ENCODE assay signal across 22 mouse cellular contexts in the genomic region with DNA sequence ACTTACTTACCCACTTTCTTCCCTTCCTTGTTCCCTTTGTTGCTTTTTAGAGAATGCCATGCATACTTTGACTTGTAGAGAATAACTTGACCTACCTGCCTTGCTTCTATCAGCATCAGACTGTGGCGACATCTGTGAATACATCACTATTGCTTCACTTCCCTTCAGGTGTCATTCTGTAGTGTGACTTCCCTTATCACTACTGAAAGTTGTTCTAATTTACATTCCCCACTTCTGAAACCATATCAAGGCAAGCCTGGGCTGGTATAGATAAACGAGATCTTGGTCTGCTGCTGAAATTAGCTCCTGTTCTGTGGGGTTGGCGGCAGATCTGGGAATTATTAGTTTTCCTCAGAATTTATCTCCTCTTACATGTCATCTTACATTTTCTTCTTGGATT.
DNase-seq lines count a peak whose midpoint lies in the region; ATAC-seq and TF ChIP-seq lines count a peak whose summit lies in the region.
"Had no signal": no experiment of that assay in that cellular context is flagged by ENCODE, and none has a peak within 500 bp of the region (broad histone marks: within the 10 kb centered on the region; RNA-seq: fewer than 3 reads in every experiment).

No protein-coding gene starts in this region.

- peak; percentile 61 for ATAC-seq in liver, embryonic 12.5 days
- no peak for ATAC-seq in liver, embryonic 11.5 days (replicated peaks; ENCODE audit: low FRiP score)
- ATAC-seq in liver, embryonic 14.5 days (ENCODE audit: insufficient read depth), result peak; percentile 48
- no peak for ATAC-seq in liver, postnatal 0 days
- ATAC-seq in G1E (ENCODE audit: extremely low read depth, insufficient number of reproducible peaks, low FRiP score, poor library complexity, severe bottlenecking), result peak; percentile 49
- ATAC-seq: activated CD4-positive, CD25-positive, alpha-beta regulatory T cell, adult 4 months; forebrain, embryonic 13.5 days; forebrain, embryonic 15.5 days; forebrain, postnatal 0 days; Patski had no signal

- H3K27me3 ChIP-seq in liver, embryonic 12.5 days (replicated peaks), result no peaks in the 10 kb centered on the region
- no peaks in the 10 kb centered on the region for H3K27me3 ChIP-seq in liver, embryonic 11.5 days (replicated peaks; ENCODE audit: control insufficient read depth, insufficient read depth, low read length)
- H3K27me3 ChIP-seq in liver, embryonic 14.5 days (ENCODE audit: control insufficient read depth, insufficient read depth, low read length), result no peaks in the 10 kb centered on the region
- no peaks in the 10 kb centered on the region for H3K27me3 ChIP-seq in liver, postnatal 0 days (ENCODE audit: insufficient read depth, low read length)
- no peaks in the 10 kb centered on the region for H3K27me3 ChIP-seq in G1E (ENCODE audit: insufficient read depth, low read length)
- H3K27me3 ChIP-seq: embryonic facial prominence, embryonic 12.5 days; forebrain, embryonic 13.5 days; forebrain, embryonic 15.5 days had no signal

- no peak for TF ChIP-seq EP300 in liver, embryonic 14.5 days (IDR thresholded peaks at IDR 0.05; ENCODE audit: low read depth)
- no peak for TF ChIP-seq EP300 in liver, postnatal 0 days (IDR thresholded peaks at IDR 0.05; ENCODE audit: low read depth)

- H3K4me2 ChIP-seq in liver, embryonic 12.5 days, result no peak overlapping the region
- no peak overlapping the region for H3K4me2 ChIP-seq in liver, embryonic 11.5 days
- H3K4me2 ChIP-seq in liver, embryonic 14.5 days (ENCODE audit: low read depth), result no peak overlapping the region
- H3K4me2 ChIP-seq in liver, postnatal 0 days (ENCODE audit: low read depth, low read length), result no peak overlapping the region
- H3K4me2 ChIP-seq: embryonic facial prominence, embryonic 12.5 days; forebrain, embryonic 13.5 days; forebrain, embryonic 15.5 days had no signal

- H3K27ac ChIP-seq in liver, embryonic 12.5 days, result no peak overlapping the region
- H3K27ac ChIP-seq in liver, embryonic 11.5 days (ENCODE audit: low read depth, low read length), result no peak overlapping the region
- no peak overlapping the region for H3K27ac ChIP-seq in liver, embryonic 14.5 days
- no peak overlapping the region for H3K27ac ChIP-seq in liver, postnatal 0 days (ENCODE audit: low read depth)
- H3K27ac ChIP-seq: embryonic facial prominence, embryonic 10.5 days; embryonic facial prominence, embryonic 12.5 days; forebrain, embryonic 13.5 days; forebrain, embryonic 15.5 days had no signal

- H3K36me3 ChIP-seq in liver, embryonic 12.5 days, result no peaks in the 10 kb centered on the region
- no peaks in the 10 kb centered on the region for H3K36me3 ChIP-seq in liver, embryonic 11.5 days (ENCODE audit: control insufficient read depth, insufficient read depth, low read length)
- H3K36me3 ChIP-seq in liver, embryonic 14.5 days (replicated peaks; ENCODE audit: control insufficient read depth, insufficient read depth, low read depth), result no peaks in the 10 kb centered on the region
- H3K36me3 ChIP-seq in liver, postnatal 0 days (replicated peaks; ENCODE audit: insufficient read depth, low read length), result no peaks in the 10 kb centered on the region
- H3K36me3 ChIP-seq in G1E (replicated peaks), result no peaks in the 10 kb centered on the region
- H3K36me3 ChIP-seq: embryonic facial prominence, embryonic 10.5 days; embryonic facial prominence, embryonic 12.5 days; forebrain, embryonic 15.5 days had no signal

- TF ChIP-seq CTCF in liver, embryonic 14.5 days (IDR thresholded peaks at IDR 0.05; ENCODE audit: low read depth), result no peak
- TF ChIP-seq CTCF in liver, postnatal 0 days (IDR thresholded peaks at IDR 0.05; ENCODE audit: low read depth), result no peak
- no peak for TF ChIP-seq CTCF in G1E (IDR thresholded peaks at IDR 0.05; ENCODE audit: low read depth, low read length)

- no peaks in the 10 kb centered on the region for H3K4me1 ChIP-seq in liver, embryonic 12.5 days
- no peaks in the 10 kb centered on the region for H3K4me1 ChIP-seq in liver, embryonic 11.5 days (replicated peaks; ENCODE audit: control insufficient read depth, insufficient read depth, low read length)
- no peaks in the 10 kb centered on the region for H3K4me1 ChIP-seq in liver, embryonic 14.5 days (replicated peaks; ENCODE audit: control insufficient read depth in 2 of 2, insufficient read depth in 2 of 2, low read length in 1 of 2)
- H3K4me1 ChIP-seq in liver, postnatal 0 days (ENCODE audit: insufficient read depth), result no peaks in the 10 kb centered on the region
- peaks cover 30% of the 10 kb centered on the region for H3K4me1 ChIP-seq in G1E (ENCODE audit: insufficient read depth, low read depth, low read length)
- H3K4me1 ChIP-seq: embryonic facial prominence, embryonic 10.5 days; embryonic facial prominence, embryonic 12.5 days; forebrain, embryonic 13.5 days; forebrain, embryonic 15.5 days had no signal

- no peak overlapping the region for H3K4me3 ChIP-seq in liver, embryonic 12.5 days
- H3K4me3 ChIP-seq in liver, embryonic 11.5 days (ENCODE audit: low read depth, low read length), result no peak overlapping the region
- H3K4me3 ChIP-seq in liver, embryonic 14.5 days (ENCODE audit: insufficient read depth in 1 of 2, low read depth in 2 of 2, low read length in 2 of 2), result no peak overlapping the region
- no peak overlapping the region for H3K4me3 ChIP-seq in liver, postnatal 0 days (ENCODE audit: low read depth, low read length)
- H3K4me3 ChIP-seq in G1E (ENCODE audit: low read depth, low read length), result no peak overlapping the region
- H3K4me3 ChIP-seq: embryonic facial prominence, embryonic 10.5 days; embryonic facial prominence, embryonic 12.5 days; forebrain, embryonic 13.5 days; forebrain, embryonic 15.5 days had no signal

- 51% methylated on average over 3 of the region's 3 CpGs for WGBS in liver, embryonic 12.5 days (ENCODE audit: insufficient replicate concordance)
- WGBS in liver, embryonic 11.5 days, result 55% methylated on average over 3 of the region's 3 CpGs
- WGBS in liver, embryonic 14.5 days (ENCODE audit: insufficient replicate concordance), result 35% methylated on average over 3 of the region's 3 CpGs
- WGBS in liver, postnatal 0 days (ENCODE audit: insufficient replicate concordance), result 49% methylated on average over 3 of the region's 3 CpGs

- no peak for DNase-seq in liver, embryonic 11.5 days (ENCODE audit: low spot score)
- no peak for DNase-seq in liver, embryonic 14.5 days (ENCODE audit: low read depth in 3 of 3, low spot score in 3 of 3)
- no peak for DNase-seq in liver, postnatal 0 days
- no peak for DNase-seq in G1E (ENCODE audit: low spot score)
- DNase-seq in kidney, adult 8-10 months, result no peak
- no peak for DNase-seq in thymus, postnatal 36 days
- DNase-seq: adrenal gland, adult 8-10 months; adrenal gland, postnatal 14 days; adrenal gland, postnatal 36 days; cerebellum, adult 11-12 months; cerebellum, adult 2 months; cerebellum, adult 9-10 months; cerebellum, postnatal 10 days; cerebellum, postnatal 25 days; forebrain, postnatal 0 days had no signal

- H3K9me3 ChIP-seq in liver, embryonic 12.5 days (replicated peaks), result no peaks in the 10 kb centered on the region
- no peaks in the 10 kb centered on the region for H3K9me3 ChIP-seq in liver, embryonic 11.5 days (ENCODE audit: control insufficient read depth, low read length)
- H3K9me3 ChIP-seq in liver, embryonic 14.5 days (ENCODE audit: control insufficient read depth, low read length), result no peaks in the 10 kb centered on the region
- H3K9me3 ChIP-seq in liver, postnatal 0 days (ENCODE audit: low read length), result no peaks in the 10 kb centered on the region
- H3K9me3 ChIP-seq in G1E (replicated peaks), result no peaks in the 10 kb centered on the region
- H3K9me3 ChIP-seq: embryonic facial prominence, embryonic 10.5 days; embryonic facial prominence, embryonic 12.5 days; forebrain, embryonic 13.5 days; forebrain, embryonic 15.5 days had no signal

- H3K9ac ChIP-seq in liver, embryonic 12.5 days, result no peak overlapping the region
- no peak overlapping the region for H3K9ac ChIP-seq in liver, embryonic 11.5 days (ENCODE audit: low read depth, low read length)
- no peak overlapping the region for H3K9ac ChIP-seq in liver, embryonic 14.5 days (replicated peaks)
- no peak overlapping the region for H3K9ac ChIP-seq in liver, postnatal 0 days (replicated peaks)
- H3K9ac ChIP-seq: embryonic facial prominence, embryonic 12.5 days; forebrain, embryonic 13.5 days; forebrain, embryonic 15.5 days; forebrain, postnatal 0 days had no signal

Comparison
In these comparisons a context has a peak if more than half of its experiments do, and no peak if none do; other contexts are left out.
1. ATAC-seq: peak in liver, embryonic 12.5 days (single experiment), liver, embryonic 14.5 days (single experiment) and G1E (single experiment); none in liver, embryonic 11.5 days (single experiment) and liver, postnatal 0 days (single experiment).